Mouse (Mus musculus): ENCODE results near the gene Gm20828.
"Not testable (repeated sequence)": the region's sequence is repeated elsewhere in the genome, so short reads cannot be mapped to it uniquely, and the experiment has no call there.

Gene Gm20828

DNA sequence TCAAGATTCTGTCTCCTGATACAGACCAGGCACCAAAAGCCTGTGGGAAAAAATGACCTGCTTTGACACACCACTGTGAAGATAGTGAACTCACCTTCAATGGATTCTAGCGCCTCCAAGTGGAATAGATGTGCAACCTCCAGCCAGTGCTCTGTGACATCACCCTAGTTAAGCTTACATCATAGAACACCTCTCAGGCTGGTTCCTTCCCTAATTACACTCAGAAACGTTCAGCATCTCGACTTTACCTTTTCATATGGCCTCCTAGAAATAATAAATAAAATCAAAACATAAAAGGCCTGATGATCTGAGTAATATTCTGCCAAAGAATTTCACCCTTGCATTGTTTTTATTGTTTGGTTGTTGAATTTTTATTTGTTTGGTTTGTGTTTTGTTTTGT lies at the start of gene Gm20828:
Gene Gm20828 (minus strand): TSS at position 101 of the 400 bp plus-strand sequence.
- DNase-seq (ENCODE audit: low spot score): not testable (repeated sequence)

All from ovary, adult 18-20 months (tissue).